Mouse (Mus musculus): ENCODE measurements around the gene Yap1.

GRCm38 (mm10) chr9:7914487-7914886 is 89.9 kb downstream of the Yap1 start:
- TF ChIP-seq CTCF (IDR thresholded peaks at IDR 0.05; ENCODE audit: low read depth, low read length) (no peak), TAL1 (conservative IDR thresholded peaks at IDR 0.05; ENCODE audit: low read depth, low read length) (no peak)
